Mouse (Mus musculus) right cerebral cortex, postnatal 25 days (tissue): ENCODE measurements around the gene Nup160.

Experiments used
- DNase-seq: peaks from one replicate; pipeline ENCODE4 v3.0.0; 2022

Nup160 gene

GRCm38 (mm10) chr2:90666591-90667387, 10.2 kb upstream of the Nup160 start:
- DNase-seq, result no peak

DNA sequence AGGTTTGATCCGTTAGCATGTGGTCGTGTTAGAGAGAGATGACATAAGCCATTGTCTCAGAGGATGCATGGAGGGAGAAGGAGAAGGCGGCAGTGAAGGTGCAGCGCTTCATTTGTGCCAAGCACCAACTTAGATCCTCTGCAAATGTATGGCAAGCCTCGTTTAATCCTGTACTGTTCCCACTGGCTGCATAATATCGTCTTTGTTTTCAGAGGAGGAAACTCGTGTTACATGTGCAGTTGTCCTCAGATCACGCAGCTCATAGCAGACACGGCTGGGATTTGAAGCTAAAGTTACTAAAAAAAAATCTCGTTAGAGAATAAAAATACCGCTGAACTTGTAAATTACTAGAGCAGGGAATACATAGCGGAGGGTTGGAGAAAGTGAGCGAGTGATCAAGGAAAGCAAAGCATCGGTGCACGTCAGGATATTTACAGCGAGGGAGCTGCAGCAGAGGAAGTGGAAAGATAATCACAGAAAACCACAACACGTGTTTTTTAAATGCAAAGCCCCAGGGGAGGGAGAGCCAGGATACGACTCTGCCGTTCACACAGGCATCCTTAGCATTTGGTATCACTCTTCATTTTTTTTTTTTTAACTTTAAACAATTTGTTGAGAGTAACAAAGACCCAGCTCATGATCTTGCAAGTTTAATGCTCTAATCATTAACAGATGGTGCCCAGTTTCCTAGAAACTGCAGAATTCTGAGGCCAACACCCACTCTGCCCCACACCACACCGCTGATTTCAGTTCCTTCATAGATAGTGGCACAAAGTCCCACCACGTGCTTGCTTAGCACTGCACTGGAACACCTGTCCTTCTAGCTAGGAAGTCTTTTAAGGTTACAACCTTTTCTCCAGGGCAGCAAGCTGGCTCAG, 9.4 kb upstream of the Nup160 start:
- DNase-seq, result peak; percentile 25

DNA sequence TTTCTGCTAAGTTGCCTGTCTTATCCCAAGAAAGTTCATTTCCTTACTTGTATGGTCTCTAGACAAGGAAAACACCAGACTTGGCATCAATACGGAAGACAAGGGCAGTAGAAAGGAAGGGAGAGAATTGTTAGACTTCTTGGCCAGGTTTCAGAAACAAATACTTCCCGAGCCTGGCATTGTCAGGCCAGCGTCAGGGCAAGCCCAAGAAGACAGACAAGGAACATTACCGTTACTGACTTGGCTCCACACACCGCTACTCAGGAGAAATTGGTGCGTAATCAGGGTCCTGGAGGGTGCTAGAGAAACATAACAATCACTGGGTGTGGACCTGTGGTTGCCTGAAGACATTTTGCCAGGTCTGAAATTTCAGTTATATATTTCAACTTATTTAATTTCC, 6.7 kb upstream of the Nup160 start:
- DNase-seq, result no peak

- no peak for DNase-seq
Measured at GRCm38 (mm10) chr2:90673339-90673738, 3.7 kb upstream of the Nup160 start.

- DNase-seq, result no peak
Measured at GRCm38 (mm10) chr2:90674555-90674954, 2.5 kb upstream of the Nup160 start.

DNA sequence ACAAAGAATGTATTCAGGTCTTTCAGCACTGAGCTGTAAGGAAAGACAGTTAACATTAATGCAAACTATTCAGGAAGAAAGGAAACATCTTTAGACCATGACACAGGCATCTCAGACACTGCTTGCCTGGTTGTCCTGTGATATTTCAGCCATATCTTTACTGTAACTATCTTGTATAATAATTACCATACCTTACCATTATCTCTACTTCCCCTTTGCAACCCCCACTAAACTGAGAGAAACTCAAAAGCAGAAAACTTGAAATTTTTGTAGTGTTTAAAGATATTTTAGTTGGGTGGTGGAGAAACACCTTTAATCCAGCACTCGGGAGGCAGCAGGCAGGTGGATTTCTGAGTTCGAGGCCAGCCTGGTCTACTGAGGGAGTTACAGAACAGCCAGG, 1.5 kb upstream of the Nup160 start:
- DNase-seq, result no peak

GRCm38 (mm10) chr2:90678256-90679060, 1.4 kb downstream of the Nup160 start:
- DNase-seq, result no peak

DNA sequence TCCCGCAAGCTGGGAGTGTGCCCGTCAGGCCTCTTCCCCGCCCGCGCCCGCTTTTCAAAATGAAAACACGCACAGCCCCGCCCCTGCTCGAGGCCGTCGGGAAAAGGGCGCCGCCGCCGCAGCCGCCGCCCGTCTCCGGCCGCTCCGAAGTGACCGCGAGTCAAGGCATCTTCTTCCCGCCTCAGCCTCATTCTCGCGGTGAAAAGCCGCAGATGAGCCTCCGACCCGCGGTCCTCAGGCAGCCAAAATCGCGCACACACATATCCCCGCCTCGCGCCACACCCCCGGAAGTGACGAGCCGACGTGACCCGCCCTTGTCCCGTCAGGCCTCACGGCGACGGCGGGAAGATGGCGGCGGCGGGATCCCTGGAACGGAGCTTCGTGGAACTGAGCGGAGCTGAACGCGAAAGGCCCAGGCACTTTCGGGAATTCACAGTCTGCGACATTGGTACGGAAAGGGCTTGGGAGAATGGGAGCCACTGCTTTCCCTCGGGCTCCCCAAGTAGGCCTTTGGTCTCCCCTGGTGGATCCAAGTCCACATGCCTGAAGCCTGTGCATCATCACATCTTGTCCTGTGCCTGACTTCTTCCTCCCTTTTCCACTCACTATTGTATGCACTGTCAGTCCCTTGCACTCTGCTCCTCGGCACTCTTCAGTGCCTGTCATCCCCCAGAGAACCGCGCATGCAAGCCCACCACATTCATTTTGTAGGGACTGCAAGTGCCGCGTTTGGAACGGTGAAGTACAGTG, 2.2 kb downstream of the Nup160 start:
- peak; percentile 93 for DNase-seq

DNA sequence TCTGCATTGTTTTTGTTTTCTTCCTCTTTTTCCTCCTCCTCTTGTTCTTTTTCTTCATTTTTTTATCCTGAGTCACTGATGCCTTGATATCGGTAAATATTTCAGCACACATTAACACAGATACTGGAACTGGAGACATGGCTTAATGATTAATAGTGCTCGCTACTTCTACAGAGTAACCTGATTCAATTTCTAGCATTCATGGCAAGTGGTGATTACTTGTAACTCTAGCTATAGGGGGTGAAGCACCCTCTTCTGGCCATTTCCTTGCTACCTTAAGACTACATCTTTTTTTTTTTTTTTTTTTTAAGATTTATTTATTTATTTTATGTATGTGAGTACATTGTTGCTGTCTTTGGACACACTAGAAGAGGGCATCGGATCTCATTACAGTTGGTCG, 23.9 kb downstream of the Nup160 start:
- DNase-seq, result no peak

- DNase-seq, result no peak
Measured at GRCm38 (mm10) chr2:90708548-90708947, 31.5 kb downstream of the Nup160 start.

DNA sequence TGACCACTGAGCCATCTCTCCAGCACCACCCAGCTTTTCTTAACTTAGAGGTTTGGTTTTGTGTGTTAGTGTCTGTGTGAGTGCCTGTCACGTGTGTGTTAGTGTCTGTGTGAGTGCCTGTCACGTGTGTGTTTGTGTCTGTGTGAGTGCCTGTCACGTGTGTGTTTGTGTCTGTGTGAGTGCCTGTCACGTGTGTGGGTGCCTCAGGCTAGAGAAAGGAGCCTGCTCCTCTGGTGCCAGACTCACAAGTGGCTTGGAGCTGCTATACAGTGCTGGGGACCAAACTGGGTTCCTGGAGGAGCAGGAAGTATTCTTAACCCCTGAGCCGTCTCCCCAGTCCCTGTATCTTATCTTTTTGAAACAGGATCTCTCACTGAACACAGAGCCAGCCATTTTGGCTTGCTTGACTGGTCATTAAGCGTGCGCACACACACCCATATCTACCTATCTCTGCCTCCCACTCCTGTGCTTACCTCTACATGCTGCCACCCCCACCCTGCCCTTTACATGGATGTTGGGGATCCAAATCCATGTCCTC, 38.6 kb downstream of the Nup160 start:
- no peak for DNase-seq

- DNase-seq, result no peak
Measured at GRCm38 (mm10) chr2:90717366-90717765, 40.4 kb downstream of the Nup160 start.

DNA sequence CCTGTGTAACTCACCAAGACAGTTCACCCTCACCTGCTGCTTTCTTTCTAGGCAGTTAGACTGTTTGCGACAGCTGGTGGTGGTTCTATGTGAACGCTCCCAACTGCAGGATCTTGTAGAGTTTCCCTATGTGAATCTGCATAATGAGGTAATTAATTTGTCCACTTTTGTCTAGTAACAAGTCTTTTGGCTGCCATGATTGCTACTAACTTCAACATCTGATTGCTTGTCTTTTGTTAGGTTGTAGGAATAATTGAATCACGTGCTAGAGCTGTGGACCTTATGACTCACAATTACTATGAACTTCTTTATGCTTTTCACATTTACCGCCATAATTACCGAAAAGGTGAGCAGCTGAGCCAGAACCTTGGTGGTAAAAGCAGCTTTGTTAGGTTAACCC, 40.9 kb downstream of the Nup160 start:
- no peak for DNase-seq

- no peak for DNase-seq
Measured at GRCm38 (mm10) chr2:90726818-90727217, 49.8 kb downstream of the Nup160 start.

GRCm38 (mm10) chr2:90735326-90735725, 58.3 kb downstream of the Nup160 start:
- no peak for DNase-seq

DNA sequence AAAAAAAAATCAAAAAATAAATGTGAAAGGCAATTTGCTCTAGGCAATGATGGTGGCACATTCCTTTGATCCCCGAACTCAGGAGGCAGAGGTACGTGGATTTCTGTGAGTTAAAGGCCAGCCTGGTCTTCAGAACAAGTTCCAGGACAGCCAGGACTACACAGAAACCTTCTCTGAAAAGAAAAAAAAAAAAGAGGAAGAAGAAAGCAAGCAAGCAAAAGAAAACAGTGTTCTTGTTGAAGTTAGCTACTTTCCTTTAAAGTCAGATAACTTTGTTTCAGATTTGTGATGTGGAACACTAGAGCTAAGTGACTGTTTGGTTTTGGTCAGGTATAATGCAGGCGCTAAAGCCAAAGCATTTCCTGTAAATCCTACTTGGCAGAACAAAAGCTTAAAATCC, 61.8 kb downstream of the Nup160 start:
- DNase-seq, result no peak

DNA sequence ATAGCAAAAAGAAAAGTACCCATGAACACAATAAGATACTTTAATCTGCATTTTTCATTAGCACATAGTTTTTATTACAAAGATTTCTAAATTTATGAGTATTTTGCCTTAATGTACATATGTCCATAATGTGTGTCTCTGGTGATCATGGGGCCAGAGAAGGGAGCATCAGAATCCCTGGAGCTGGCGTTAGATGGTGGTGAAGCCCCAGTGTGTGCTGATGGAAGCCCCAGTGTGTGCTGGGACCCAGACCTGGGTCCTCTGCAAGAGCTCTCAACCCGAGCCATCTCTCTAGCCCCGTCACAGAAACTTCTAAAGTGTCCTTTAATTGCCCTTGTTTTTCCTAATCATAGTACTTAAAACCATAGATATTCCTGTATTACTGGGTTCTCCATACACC, 62.3 kb downstream of the Nup160 start:
- no peak for DNase-seq

- no peak for DNase-seq
Measured at GRCm38 (mm10) chr2:90739921-90740320, 62.9 kb downstream of the Nup160 start.

- no peak for DNase-seq
Measured at GRCm38 (mm10) chr2:90744285-90745052, 67.5 kb downstream of the Nup160 start.

GRCm38 (mm10) chr2:90745053-90745678, 68.2 kb downstream of the Nup160 start, which contains the start of gene Fnbp4:
Fnbp4 (plus strand) TSS chr2:90745370.
- peak; percentile 99 for DNase-seq
